Mouse (Mus musculus): ENCODE data around the gene Tpt1. TPM values are rescaled to one million over a fixed set of nuclear protein-coding genes. Genes with fewer than 3 reads are reported as not detected.
"Not testable (repeated sequence)": the region's sequence is repeated elsewhere in the genome, so short reads cannot be mapped to it uniquely, and the experiment has no call there.

The Tpt1 gene
- total RNA-seq, 2 experiments from 2014 or later, result 3,223 to 3,331 TPM

DNA sequence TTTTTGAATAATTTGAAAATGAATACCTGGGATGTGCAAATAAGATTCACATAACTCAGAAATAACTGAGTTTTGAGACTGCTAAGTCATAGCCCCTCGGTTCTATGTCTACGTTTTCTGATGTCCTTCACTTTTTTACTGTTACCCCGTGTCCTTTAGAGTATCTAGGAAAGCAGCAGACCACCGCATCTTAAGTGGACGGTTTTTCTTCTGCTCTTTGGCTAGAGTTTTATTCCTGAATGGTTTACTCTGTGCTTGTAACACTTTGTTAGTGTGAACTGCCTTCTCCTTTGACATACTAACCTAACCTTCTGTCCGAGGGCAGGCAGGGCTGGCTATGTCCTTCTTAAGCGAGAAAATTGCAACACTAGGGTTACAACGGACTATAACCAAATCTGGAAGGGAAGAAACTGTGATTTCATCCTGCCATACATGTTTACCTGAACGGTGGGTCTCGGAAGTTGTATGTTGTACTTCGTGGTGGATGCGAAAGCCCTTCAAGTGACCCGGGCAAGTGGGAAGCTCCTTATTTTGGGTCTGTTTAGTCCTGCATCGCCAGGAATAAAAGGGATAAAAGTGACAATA is 690 bp upstream of the Tpt1 start:
- peak; percentile 18 for DNase-seq

GRCm38 (mm10) chr14:75845698-75846115 is 814 bp downstream of the Tpt1 start:
- DNase-seq, result peak; percentile 94

- DNase-seq, result no peak
Observed at GRCm38 (mm10) chr14:75847669-75848068, 2.8 kb downstream of the Tpt1 start.

- no peak for DNase-seq
Observed at GRCm38 (mm10) chr14:75848482-75848881, 3.6 kb downstream of the Tpt1 start.

- no peak for DNase-seq
Observed at GRCm38 (mm10) chr14:75849236-75849635, 4.3 kb downstream of the Tpt1 start.

GRCm38 (mm10) chr14:75849842-75850568 is 5.1 kb downstream of the Tpt1 start:
- no peak for DNase-seq

DNA sequence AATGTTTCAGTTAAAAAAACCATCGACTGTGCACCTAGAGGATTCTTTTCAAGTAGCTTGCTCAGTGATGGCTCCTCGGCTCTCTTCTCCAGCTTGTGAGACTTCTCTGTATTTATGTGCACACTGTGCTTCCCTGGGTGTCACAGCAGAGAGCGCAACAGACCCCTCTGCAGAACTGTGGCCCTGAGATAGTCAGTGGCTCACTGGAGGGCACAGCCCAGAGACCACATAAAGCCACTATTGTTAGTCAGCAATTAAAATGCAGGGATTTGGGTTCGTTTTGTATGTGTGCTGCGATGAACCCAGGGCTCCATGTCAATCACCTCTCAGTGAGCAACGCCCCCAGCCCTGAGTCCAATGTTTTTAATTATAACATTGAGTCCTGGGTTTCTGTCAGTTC is 5.9 kb downstream of the Tpt1 start:
- DNase-seq, result no peak

DNA sequence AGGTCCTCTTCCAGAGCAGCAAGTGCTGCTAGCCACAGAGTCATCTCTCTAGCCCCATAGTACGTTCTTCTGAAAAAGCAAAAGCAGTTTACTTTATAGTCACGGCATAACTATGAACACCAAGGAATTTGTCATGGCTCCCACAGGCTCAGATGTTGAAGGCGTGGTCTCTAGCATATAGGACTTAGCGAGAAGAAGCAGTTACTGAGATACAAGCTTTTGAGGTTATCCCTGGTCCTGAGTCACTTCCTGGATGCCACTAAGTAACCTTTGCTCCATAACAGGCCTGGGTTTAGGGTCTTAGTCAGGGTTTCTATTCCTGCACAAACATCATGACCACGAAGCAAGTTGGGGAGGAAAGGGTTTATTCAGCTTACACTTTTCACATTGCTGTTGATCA is 7.1 kb downstream of the Tpt1 start:
- no peak for DNase-seq

DNA sequence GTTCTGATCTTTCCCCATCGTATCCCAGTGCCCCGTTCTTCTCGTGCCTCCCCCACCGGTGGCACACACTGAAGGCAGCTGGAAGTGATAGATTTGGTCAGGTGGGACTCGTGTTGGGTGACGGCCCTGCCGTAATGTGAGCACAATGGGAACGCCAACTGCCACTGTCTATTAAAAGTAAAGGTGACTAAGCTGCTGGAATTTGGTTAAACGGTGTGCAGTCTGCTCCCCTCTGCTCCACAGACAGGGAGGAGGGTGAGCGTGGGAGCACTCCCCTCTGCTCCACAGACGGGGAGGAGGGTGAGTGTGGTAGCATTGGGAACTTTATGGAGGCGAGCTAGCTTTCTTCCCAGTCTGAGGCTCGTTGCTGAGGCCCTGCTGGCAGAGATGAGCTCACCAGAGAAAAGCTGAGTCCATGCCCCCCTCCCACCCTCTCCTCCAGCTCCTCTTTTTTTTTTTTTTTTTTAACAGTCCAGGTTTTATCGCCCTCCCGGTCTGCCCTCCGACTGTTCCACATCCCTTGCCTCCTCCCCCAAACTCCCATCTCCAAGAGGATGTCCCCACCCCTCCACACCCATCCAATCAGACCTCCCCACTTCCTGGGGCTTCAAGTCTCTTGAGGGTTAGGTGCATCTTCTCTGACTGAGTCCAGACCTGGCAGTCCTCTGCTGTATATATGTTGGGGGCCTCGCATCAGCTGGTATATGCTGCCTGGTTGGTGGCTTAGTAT is 10.5 kb downstream of the Tpt1 start:
- DNase-seq, result no peak

DNA sequence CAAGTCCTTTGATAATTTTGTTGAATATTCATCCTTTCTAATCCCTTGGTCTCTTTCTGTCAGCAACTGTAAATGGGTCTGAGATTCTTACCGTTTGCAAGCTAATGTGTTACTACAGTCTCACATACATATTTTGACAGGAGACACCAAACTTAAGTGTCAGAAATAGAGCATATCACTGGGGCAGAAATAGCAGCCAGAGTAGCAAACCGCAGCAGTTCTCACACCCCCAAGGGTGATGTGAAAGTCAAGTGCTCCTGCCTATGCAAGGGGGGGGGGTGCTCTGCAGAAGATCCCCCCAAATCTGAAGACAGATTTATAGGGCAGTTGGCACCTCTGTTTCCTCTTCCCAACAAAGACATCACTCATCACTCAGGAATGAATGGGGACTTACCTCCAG is 13.3 kb downstream of the Tpt1 start:
- no peak for DNase-seq

GRCm38 (mm10) chr14:75859619-75860018 is 14.7 kb downstream of the Tpt1 start:
- no peak for DNase-seq

- DNase-seq, result no peak
Observed at GRCm38 (mm10) chr14:75862701-75863100, 17.8 kb downstream of the Tpt1 start.

- peak; percentile 81 for DNase-seq
Observed at GRCm38 (mm10) chr14:75863549-75864409, 18.9 kb downstream of the Tpt1 start.

- no peak for DNase-seq
Observed at GRCm38 (mm10) chr14:75866706-75867333, 21.9 kb downstream of the Tpt1 start.

DNA sequence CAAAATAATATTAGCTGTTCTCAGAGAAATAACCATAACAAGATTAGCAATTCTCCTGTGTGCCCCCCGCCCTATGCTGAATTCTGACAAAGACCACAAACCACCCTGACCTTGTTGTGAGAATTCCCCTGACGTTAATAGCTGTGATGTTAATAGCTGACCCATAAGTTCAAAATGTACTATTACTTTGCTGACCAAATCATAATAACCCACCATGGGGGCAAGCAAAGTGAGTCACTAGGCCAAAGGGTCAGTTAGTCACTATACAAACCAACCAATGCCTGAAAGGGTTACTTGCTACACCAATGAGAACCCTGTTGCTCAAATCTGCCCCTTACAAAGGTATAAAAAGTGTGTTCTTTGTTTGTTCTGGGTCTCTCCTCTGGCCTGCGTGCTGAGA is 23.1 kb downstream of the Tpt1 start:
- DNase-seq, result not testable (repeated sequence)

DNA sequence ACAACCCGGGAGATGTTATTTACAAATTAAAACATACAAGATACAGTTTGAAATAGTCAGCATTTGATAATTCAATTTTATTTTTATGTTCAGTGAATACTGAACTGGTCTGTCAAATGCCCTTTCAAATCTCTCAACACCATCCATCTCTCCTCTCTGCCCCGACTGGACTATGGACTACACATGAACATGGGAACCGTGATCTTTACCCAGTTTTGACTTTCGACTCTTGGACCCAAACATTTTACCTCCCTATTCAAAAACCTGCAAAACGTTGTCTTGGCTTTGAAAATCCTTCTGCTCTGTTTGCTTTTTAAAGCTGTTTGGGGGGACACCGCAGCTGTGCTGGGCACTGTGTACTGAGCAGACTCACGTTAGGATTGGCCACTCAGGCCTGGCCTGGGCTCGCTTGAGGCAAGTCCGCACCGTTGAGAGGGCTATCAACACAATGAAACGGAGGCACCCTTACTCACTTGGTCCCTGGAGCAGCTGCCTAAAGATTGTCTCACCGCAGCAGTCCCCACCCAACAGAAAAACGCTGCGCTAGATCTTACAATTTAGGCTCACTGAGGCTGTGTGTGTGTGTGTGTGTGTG is 25.0 kb downstream of the Tpt1 start:
- DNase-seq, result no peak

GRCm38 (mm10) chr14:75870631-75871030 is 25.7 kb downstream of the Tpt1 start:
- peak; percentile 65 for DNase-seq

GRCm38 (mm10) chr14:75871111-75871510 is 26.2 kb downstream of the Tpt1 start:
- DNase-seq, result no peak

DNA sequence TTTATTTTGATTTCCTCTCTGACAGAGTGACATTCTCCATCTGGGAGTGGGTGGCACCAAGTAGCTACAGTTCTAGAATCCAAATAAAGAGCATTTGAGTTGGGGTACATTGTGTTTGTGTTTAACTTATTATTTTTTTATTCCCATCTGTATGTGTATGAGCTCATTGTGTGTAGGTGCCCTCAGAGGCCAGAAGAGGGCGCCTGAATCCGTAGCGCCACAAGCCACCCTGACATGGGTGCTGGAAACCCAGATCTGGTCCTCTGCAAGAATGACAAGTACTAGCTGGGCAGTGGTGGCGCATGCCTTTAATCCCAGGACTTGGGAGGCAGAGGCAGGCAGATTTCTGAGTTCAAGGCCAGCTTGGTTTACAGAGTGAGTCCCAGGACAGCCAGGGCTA is 26.9 kb downstream of the Tpt1 start:
- DNase-seq, result no peak

GRCm38 (mm10) chr14:75873612-75874011 is 28.7 kb downstream of the Tpt1 start:
- DNase-seq, result peak; percentile 39

DNA sequence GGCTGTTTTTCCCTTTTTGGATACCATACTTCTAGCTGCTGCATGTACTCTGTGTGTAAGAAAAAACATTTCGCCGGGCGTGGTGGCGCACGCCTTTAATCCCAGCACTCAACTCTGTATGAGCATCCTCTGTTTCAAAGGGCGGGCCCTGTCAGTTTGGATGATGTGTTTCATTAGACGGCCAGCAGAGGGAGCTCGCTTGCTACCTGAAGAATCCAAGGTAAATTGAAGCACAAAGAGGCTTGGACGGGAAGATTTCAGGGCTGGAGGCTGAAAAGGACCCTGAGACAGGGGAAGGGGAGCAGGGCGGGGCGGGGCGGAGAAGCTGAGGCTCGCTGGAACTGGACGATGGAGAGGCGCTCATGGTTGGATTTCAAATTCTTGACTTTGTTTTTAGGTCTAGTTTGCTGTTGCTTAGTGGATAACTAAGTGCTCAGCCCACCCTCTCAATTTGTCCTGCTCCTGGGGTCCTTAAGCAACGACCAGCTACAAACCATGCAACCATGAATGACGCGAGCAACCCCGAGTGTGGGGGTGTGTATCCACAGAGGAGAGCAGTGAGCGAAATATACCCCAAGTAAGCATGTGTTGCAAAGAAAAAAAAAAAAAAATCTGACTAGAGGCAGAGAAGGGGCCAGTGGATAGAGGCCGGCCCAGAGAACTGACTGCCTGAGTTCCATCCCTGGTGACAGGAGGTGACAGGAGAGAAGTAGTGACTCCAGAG is 31.6 kb downstream of the Tpt1 start:
- DNase-seq, result peak; percentile 84
